Mouse (Mus musculus) lung, postnatal 0 days (tissue): Measurements from ENCODE around the gene Carnmt1.

Experiments
- CTCF ChIP-seq: IDR thresholded peaks from 2 replicates; pipeline ENCODE4 v1.5.1; 2016; ENCODE audit warnings: antibody characterized with exemption, mild to moderate bottlenecking
- EP300 ChIP-seq: IDR thresholded peaks from 2 replicates; pipeline ENCODE4 v1.6.1; 2016; ENCODE audit warnings: antibody characterized with exemption, mild to moderate bottlenecking, control low read depth

DNA sequence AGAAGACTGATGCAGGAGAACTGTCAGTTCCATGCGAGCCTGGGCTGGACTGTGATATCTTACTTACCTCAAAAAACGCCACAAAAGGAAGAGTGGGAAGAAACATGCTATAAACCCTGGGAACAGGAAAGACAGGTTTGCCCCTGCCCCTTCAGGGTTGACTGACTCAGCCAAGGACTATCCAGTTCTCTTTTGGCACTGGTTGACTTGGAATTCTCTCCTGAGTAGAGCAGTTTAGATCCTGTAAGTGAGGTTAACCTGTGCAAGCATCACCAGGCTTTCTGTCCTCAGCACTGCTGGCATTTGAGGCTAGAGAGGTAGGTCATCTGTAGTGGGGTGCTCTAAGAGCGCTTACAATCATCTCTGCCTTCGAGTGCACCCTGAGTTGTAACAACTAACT lies 12.1 kb upstream of the Carnmt1 start:
- no peak for TF ChIP-seq EP300
- no peak for TF ChIP-seq CTCF
